8 mouse cellular contexts compared by ENCODE assay signal in the genomic region with DNA sequence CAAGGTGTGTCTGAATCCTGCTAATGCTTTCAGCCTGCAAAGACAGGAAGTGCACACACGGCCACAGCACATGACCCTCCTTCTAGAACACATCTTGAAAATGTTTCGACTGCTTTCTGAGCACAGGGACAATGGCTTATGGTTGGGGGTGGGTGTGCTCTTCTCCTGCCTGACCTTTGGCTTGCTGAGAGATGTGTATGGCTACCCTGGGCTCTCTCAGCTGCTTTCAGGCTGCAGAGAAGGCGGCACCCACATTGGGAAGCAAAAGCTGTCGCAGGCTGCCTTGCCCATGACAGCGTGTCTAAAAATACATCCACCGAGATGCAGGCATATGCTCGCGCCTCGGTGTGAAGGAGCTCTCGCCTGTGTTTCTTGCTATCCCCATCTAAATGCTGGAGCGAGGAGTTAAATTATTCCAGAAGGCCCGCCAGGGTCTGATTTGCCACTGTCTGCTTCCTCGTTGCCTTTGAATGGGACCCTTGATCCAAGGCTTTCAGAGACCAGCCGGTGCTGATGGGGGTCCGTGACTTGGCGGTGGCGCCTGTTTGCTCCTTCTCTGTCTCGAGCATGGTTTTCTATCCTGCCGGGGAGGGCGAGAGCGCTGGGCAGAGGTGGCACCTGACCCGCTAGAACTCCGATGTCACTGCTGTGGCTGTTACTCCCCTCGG.
DNase-seq lines count a peak whose midpoint lies in the region; ATAC-seq lines count a peak whose summit lies in the region.
"Had no signal": no experiment of that assay in that cellular context is flagged by ENCODE, and none has a peak within 500 bp of the region (broad histone marks: within the 10 kb centered on the region; RNA-seq: fewer than 3 reads in every experiment).

No protein-coding gene starts in this region.

- DNase-seq in R1 (ENCODE audit: low read depth, low spot score), result peak; percentile 18
- DNase-seq in cerebellum, adult 9-10 months, result peak; percentile 11
- peak; percentile 84 to 87 for DNase-seq in frontal cortex, adult 2 months (ENCODE audit: extremely low spot score in 1 of 2, low spot score in 1 of 2)
- DNase-seq in hindbrain, embryonic 11.5 days (ENCODE audit: low spot score), result peak; percentile 75
- peak; percentile 86 to 95 for DNase-seq in left cerebral cortex, postnatal 25 days (ENCODE audit: low spot score in 2 of 2)
- DNase-seq in neural tube, embryonic 11.5 days (ENCODE audit: low spot score), result peak; percentile 77

- peak overlapping the region; percentile 99 for H3K27ac ChIP-seq in hindbrain, embryonic 11.5 days (ENCODE audit: low read depth, low read length)
- peak overlapping the region; percentile 98 for H3K27ac ChIP-seq in neural tube, embryonic 11.5 days (ENCODE audit: low read depth, low read length)

- H3K9me3 ChIP-seq in hindbrain, embryonic 11.5 days (ENCODE audit: control insufficient read depth, low read length), result no peaks in the 10 kb centered on the region
- no peaks in the 10 kb centered on the region for H3K9me3 ChIP-seq in neural tube, embryonic 11.5 days (ENCODE audit: control insufficient read depth, low read length)

- peak overlapping the region; percentile 41 for H3K4me3 ChIP-seq in hindbrain, embryonic 11.5 days (ENCODE audit: low read depth, low read length)
- H3K4me3 ChIP-seq in neural tube, embryonic 11.5 days (ENCODE audit: low read depth, low read length), result peak overlapping the region; percentile 44
- H3K4me3 ChIP-seq: erythroblast, embryonic 14.5 days had no signal

- 0 out of 2 replicates have a peak, but pooled peaks cover 6% of the 10 kb centered on the region for H3K4me1 ChIP-seq in hindbrain, embryonic 11.5 days (replicated peaks; ENCODE audit: control insufficient read depth, insufficient read depth, low read length)
- peaks cover 37% of the 10 kb centered on the region for H3K4me1 ChIP-seq in neural tube, embryonic 11.5 days (ENCODE audit: control insufficient read depth, insufficient read depth, low read length)

- no peaks in the 10 kb centered on the region for H3K36me3 ChIP-seq in hindbrain, embryonic 11.5 days (ENCODE audit: control insufficient read depth, insufficient read depth, low read length)
- no peaks in the 10 kb centered on the region for H3K36me3 ChIP-seq in neural tube, embryonic 11.5 days (ENCODE audit: control insufficient read depth, insufficient read depth, low read length)

- peak; percentile 51 for ATAC-seq in hindbrain, embryonic 11.5 days (ENCODE audit: low FRiP score)
- ATAC-seq in neural tube, embryonic 11.5 days (ENCODE audit: insufficient read depth, low FRiP score, low TSS enrichment), result peak; percentile 45; the same call in 1 of the 2 replicates
- no peak for ATAC-seq in activated CD4-positive, CD25-positive, alpha-beta regulatory T cell, adult 4 months

- 2% methylated on average over 24 of the region's 24 CpGs for WGBS in hindbrain, embryonic 11.5 days
- 6% methylated on average over 24 of the region's 24 CpGs for WGBS in neural tube, embryonic 11.5 days

- H3K4me2 ChIP-seq in hindbrain, embryonic 11.5 days (replicated peaks; ENCODE audit: low read depth, low read length), result peak overlapping the region; percentile 68
- H3K4me2 ChIP-seq in neural tube, embryonic 11.5 days (ENCODE audit: low read depth), result peak overlapping the region; percentile 76

- peak overlapping the region; percentile 85 for H3K9ac ChIP-seq in hindbrain, embryonic 11.5 days (ENCODE audit: low read depth, low read length)
- peak overlapping the region; percentile 88 for H3K9ac ChIP-seq in neural tube, embryonic 11.5 days (ENCODE audit: low read length)

- intact Hi-C loops in left cerebral cortex, postnatal 25 days (cut with DNase I), result loop anchor here (2.0 to 5.0 kb wide), 5 partner anchors 71 to 576 kb away; no protein-coding TSS in a partner anchor

- no peaks in the 10 kb centered on the region for H3K27me3 ChIP-seq in hindbrain, embryonic 11.5 days (ENCODE audit: control insufficient read depth, insufficient read depth, low read length)
- no peaks in the 10 kb centered on the region for H3K27me3 ChIP-seq in neural tube, embryonic 11.5 days (ENCODE audit: control insufficient read depth, insufficient read depth, low read length)

Comparison
In these comparisons a context has a peak if more than half of its experiments do, and no peak if none do; other contexts are left out.
1. DNase-seq: peak in every context shown above with its lines; median percentile 90 in left cerebral cortex, postnatal 25 days; 86 in frontal cortex, adult 2 months; 77 in neural tube, embryonic 11.5 days; 75 in hindbrain, embryonic 11.5 days; 18 in R1; 11 in cerebellum, adult 9-10 months.